Mouse (Mus musculus): Measurements from ENCODE around the gene Tas2r102.

- no peak for TF ChIP-seq CTCF (IDR thresholded peaks at IDR 0.05; ENCODE audit: borderline replicate concordance, control insufficient read depth, extremely low read depth, insufficient read depth, low read length, poor library complexity)
- no peak for TF ChIP-seq POLR2A (IDR thresholded peaks at IDR 0.05; ENCODE audit: control insufficient read depth, extremely low read depth, insufficient read depth, low read length, poor library complexity)
These were observed at the start of gene Tas2r102 for GRCm38 (mm10) chr6:132761831-132762230.
